Mouse (Mus musculus) heart, embryonic 14.5 days (tissue): ENCODE data around the gene Me3. TPM values are rescaled to one million over a fixed set of nuclear protein-coding genes. Genes with fewer than 3 reads are reported as not detected.
A peak's percentile ranks its signal among the peaks of the same experiment; 100 is the strongest.

Experiments
- ATAC-seq: fragments of 200-750 bp; cut with Nextera tagmentation; 2 replicates; pipeline ENCODE4 v1.8.0; 2017; ENCODE audit warnings: low read depth, moderate TSS enrichment; ENCODE audit not compliant: insufficient number of reproducible peaks, insufficient read depth, low FRiP score
- H3K27ac ChIP-seq, 2 experiments: fragments of 200-500 bp in 1 of 2; fragments of 300-500 bp in 1 of 2; sonication (generic) in 1 of 2; replicated peaks in 1 of 2; 2 replicates each; pipeline ENCODE4 v1.5.1; 2012 to 2014; ENCODE audit warnings: low read depth in 2 of 2, low read length in 2 of 2, control low read depth in 1 of 2, mild to moderate bottlenecking in 1 of 2, mixed read lengths in 1 of 2; ENCODE audit not compliant: control insufficient read depth in 1 of 2, insufficient read depth in 1 of 2
- H3K27me3 ChIP-seq: fragments of 300-500 bp; sonication (generic); 2 replicates; pipeline ENCODE4 v1.6.1; 2014; ENCODE audit warnings: mild to moderate bottlenecking, low read length, control low read depth; ENCODE audit not compliant: control insufficient read depth, insufficient read depth
- H3K36me3 ChIP-seq: fragments of 300-500 bp; sonication (generic); 2 replicates; pipeline ENCODE4 v1.6.1; 2014; ENCODE audit warnings: mild to moderate bottlenecking, control low read depth, low read length, mixed read lengths; ENCODE audit not compliant: control insufficient read depth, insufficient read depth
- H3K4me1 ChIP-seq, 2 experiments: fragments of 200-500 bp in 1 of 2; fragments of 300-500 bp in 1 of 2; sonication (generic) in 1 of 2; 2 replicates each; pipeline ENCODE4 v1.6.1; 2012 to 2014; ENCODE audit warnings: low read length in 2 of 2, control low read depth in 1 of 2, mixed read lengths in 1 of 2; ENCODE audit not compliant: control insufficient read depth in 2 of 2, insufficient read depth in 2 of 2
- H3K4me2 ChIP-seq: fragments of 300-500 bp; sonication (generic); 2 replicates; pipeline ENCODE4 v1.6.1; 2014; ENCODE audit warnings: mild to moderate bottlenecking, low read length
- H3K4me3 ChIP-seq, 2 experiments: fragments of 200-500 bp in 1 of 2; fragments of 300-500 bp in 1 of 2; sonication (generic) in 1 of 2; 2 replicates each; pipeline ENCODE4 v1.5.1; 2012 to 2014; ENCODE audit warnings: low read length in 2 of 2, mild to moderate bottlenecking in 2 of 2, control low read depth in 1 of 2, low read depth in 1 of 2, moderate library complexity in 1 of 2; ENCODE audit not compliant: control insufficient read depth in 1 of 2, insufficient read depth in 1 of 2
- H3K9ac ChIP-seq: fragments of 300-500 bp; sonication (generic); 2 replicates; pipeline ENCODE4 v1.6.1; 2014; ENCODE audit warnings: mild to moderate bottlenecking, low read length
- H3K9me3 ChIP-seq: fragments of 300-500 bp; sonication (generic); 2 replicates; pipeline ENCODE4 v1.6.1; 2016; ENCODE audit warnings: low read length, control low read depth; ENCODE audit not compliant: control insufficient read depth
- WGBS: fragments of 180-500 bp; shearing (Covaris S2); extraction: QIAGEN DNeasy Blood & Tissue Kit; methylation state at CpG from one replicate; pipeline ENCODE4 v1.1.7; 2014; 5-methylcytosine and 5-hydroxymethylcytosine counted together
- polyA plus RNA-seq: library from polyadenylated mRNA; unstranded; fragments of >200 nt; fragmentation: Nextera tagmentation; extraction: Ambion mirVana; gene quantifications from 2 replicates; pipeline ENCODE4 v1.2.1, GENCODE M21; 2014

The Me3 gene
- polyA plus RNA-seq, 1 experiment from 2014 or later, result 6.7 TPM

GRCm38 (mm10) chr7:89903442-89904343, 271.5 kb downstream of the Me3 start, which contains the start of gene Ccdc81:
Gene Ccdc81 (minus strand): TSS chr7:89903629.
- ATAC-seq, result no peak
- no peak within 1 kb of the TSS for H3K27ac ChIP-seq
- H3K36me3 ChIP-seq, result no peaks in the 10 kb centered on the region
- peaks cover 0 to 3% of the 10 kb centered on the region in 2 experiments; a peak in 3 of 4 replicates for H3K4me1 ChIP-seq
- H3K9ac ChIP-seq, result no peak within 1 kb of the TSS
- WGBS, result 35% methylated on average over 22 of the region's 22 CpGs
- H3K4me3 ChIP-seq, result no peak within 1 kb of the TSS
- no peaks in the 10 kb centered on the region for H3K9me3 ChIP-seq
- H3K4me2 ChIP-seq, result peak within 1 kb of the TSS; percentile 51
- H3K27me3 ChIP-seq, result no peaks in the 10 kb centered on the region

Other genes with a start within 250 kb of the Me3 start
- gene Tmem135, start 228.2 kb upstream of the Me3 start, polyA plus RNA-seq, result 28.4 and 29.4 TPM in 2 replicates
- gene Fzd4, start 228.0 kb upstream of the Me3 start, polyA plus RNA-seq, result 12.7 and 13.2 TPM in 2 replicates
- gene Prss23, start 105.2 kb upstream of the Me3 start, polyA plus RNA-seq, result 30.1 and 38.0 TPM in 2 replicates